Mouse (Mus musculus) intestine, embryonic 14.5 days (tissue): Measurements from ENCODE around the gene Icam4. TPM values are rescaled to one million over a fixed set of nuclear protein-coding genes. Genes with fewer than 3 reads are reported as not detected.
"Not testable (repeated sequence)": the region's sequence is repeated elsewhere in the genome, so short reads cannot be mapped to it uniquely, and the experiment has no call there.

Experiments used
- ATAC-seq: fragments of 200-750 bp; cut with Nextera tagmentation; replicated peaks from 2 replicates; pipeline ENCODE4 v1.8.0; 2017; ENCODE audit warnings: low read depth, moderate number of reproducible peaks, moderate TSS enrichment, moderate library complexity; ENCODE audit not compliant: low FRiP score, low TSS enrichment
- DNase-seq: peaks from one replicate; pipeline ENCODE4 v3.0.0-alpha.2; 2018; ENCODE audit warnings: low spot score
- H3K27ac ChIP-seq: fragments of 300-500 bp; sonication (generic); 2 replicates; pipeline ENCODE4 v1.5.1; 2014; ENCODE audit warnings: low read depth, mild to moderate bottlenecking, control low read depth
- H3K27me3 ChIP-seq: fragments of 300-500 bp; sonication (generic); replicated peaks from 2 replicates; pipeline ENCODE4 v1.6.1; 2014; ENCODE audit warnings: low read length, control low read depth; ENCODE audit not compliant: control insufficient read depth, insufficient read depth
- H3K36me3 ChIP-seq: fragments of 300-500 bp; sonication (generic); 2 replicates; pipeline ENCODE4 v1.6.1; 2014; ENCODE audit warnings: low read length, control low read depth; ENCODE audit not compliant: control insufficient read depth, insufficient read depth
- H3K4me1 ChIP-seq: fragments of 300-500 bp; sonication (generic); replicated peaks from 2 replicates; pipeline ENCODE4 v1.6.1; 2014; ENCODE audit warnings: low read length, control low read depth, mixed read lengths; ENCODE audit not compliant: control insufficient read depth, insufficient read depth
- H3K4me2 ChIP-seq: fragments of 300-500 bp; sonication (generic); 2 replicates; pipeline ENCODE4 v1.6.1; 2014; ENCODE audit warnings: low read length
- H3K4me3 ChIP-seq: fragments of 300-500 bp; sonication (generic); 2 replicates; pipeline ENCODE4 v1.5.1; 2014; ENCODE audit warnings: low read depth, low read length, control low read depth, mixed read lengths
- H3K9ac ChIP-seq: fragments of 300-500 bp; sonication (generic); 2 replicates; pipeline ENCODE4 v1.6.1; 2014; ENCODE audit warnings: mild to moderate bottlenecking, low read length
- H3K9me3 ChIP-seq: fragments of 300-500 bp; sonication (generic); 2 replicates; pipeline ENCODE4 v1.6.1; 2016; ENCODE audit warnings: low read length, control low read depth; ENCODE audit not compliant: control insufficient read depth
- WGBS: fragments of 180-500 bp; shearing (Covaris S2); extraction: QIAGEN DNeasy Blood & Tissue Kit; methylation state at CpG from one replicate; pipeline ENCODE4 v1.1.7; 2014; 5-methylcytosine and 5-hydroxymethylcytosine counted together
- polyA plus RNA-seq: library from polyadenylated mRNA; unstranded; fragments of >200 nt; fragmentation: Nextera tagmentation; extraction: Ambion mirVana; gene quantifications from 2 replicates; pipeline ENCODE4 v1.2.1, GENCODE M21; 2014

Gene Icam4
- polyA plus RNA-seq, 1 experiment from 2014 or later = 0.96 TPM

GRCm38 (mm10) chr9:20993165-20993898 lies 35.8 kb upstream of the Icam4 start:
- no peaks in the 10 kb centered on the region for H3K27me3 ChIP-seq
- H3K36me3 ChIP-seq = no peaks in the 10 kb centered on the region
- 31% methylated on average over 5 of the region's 5 CpGs for WGBS
- H3K4me1 ChIP-seq = peaks cover 8% of the 10 kb centered on the region
- no peaks in the 10 kb centered on the region for H3K9me3 ChIP-seq
- ATAC-seq (peak; percentile 78), DNase-seq (no peak)
- H3K9ac ChIP-seq = 0 out of 2 replicates have a peak overlapping the region, but pooled peaks have one; percentile 10
- 0 out of 2 replicates have a peak overlapping the region, but pooled peaks have one; percentile 16 for H3K27ac ChIP-seq
- H3K4me2 ChIP-seq = no peak overlapping the region
- H3K4me3 ChIP-seq = no peak overlapping the region

- no peaks in the 10 kb centered on the region for H3K9me3 ChIP-seq
- H3K36me3 ChIP-seq = no peaks in the 10 kb centered on the region
- 79% methylated on average over 3 of the region's 3 CpGs for WGBS
Measured at GRCm38 (mm10) chr9:20995069-20995468, 34.1 kb upstream of the Icam4 start.

GRCm38 (mm10) chr9:20997065-20997464 lies 32.1 kb upstream of the Icam4 start:
- no peak overlapping the region for H3K4me3 ChIP-seq
- ATAC-seq = no peak
- 87% methylated on average over 8 of the region's 8 CpGs for WGBS
- no peak for DNase-seq
- no peak overlapping the region for H3K4me2 ChIP-seq
- H3K4me1 ChIP-seq = no peaks in the 10 kb centered on the region; the same call in 1 of the 2 replicates
- no peaks in the 10 kb centered on the region for H3K9me3 ChIP-seq
- H3K27me3 ChIP-seq = no peaks in the 10 kb centered on the region
- H3K27ac ChIP-seq = no peak overlapping the region
- H3K36me3 ChIP-seq = no peaks in the 10 kb centered on the region
- no peak overlapping the region for H3K9ac ChIP-seq

More at GRCm38 (mm10) chr9:20995069-20995468, 34.1 kb upstream of the Icam4 start:
- H3K27me3 ChIP-seq = no peaks in the 10 kb centered on the region
- no peak overlapping the region for H3K27ac ChIP-seq
- peaks cover 8% of the 10 kb centered on the region for H3K4me1 ChIP-seq
- no peak overlapping the region for H3K9ac ChIP-seq
- ATAC-seq (no peak), DNase-seq (no peak)
- H3K4me2 ChIP-seq = no peak overlapping the region
- H3K4me3 ChIP-seq = no peak overlapping the region

DNA sequence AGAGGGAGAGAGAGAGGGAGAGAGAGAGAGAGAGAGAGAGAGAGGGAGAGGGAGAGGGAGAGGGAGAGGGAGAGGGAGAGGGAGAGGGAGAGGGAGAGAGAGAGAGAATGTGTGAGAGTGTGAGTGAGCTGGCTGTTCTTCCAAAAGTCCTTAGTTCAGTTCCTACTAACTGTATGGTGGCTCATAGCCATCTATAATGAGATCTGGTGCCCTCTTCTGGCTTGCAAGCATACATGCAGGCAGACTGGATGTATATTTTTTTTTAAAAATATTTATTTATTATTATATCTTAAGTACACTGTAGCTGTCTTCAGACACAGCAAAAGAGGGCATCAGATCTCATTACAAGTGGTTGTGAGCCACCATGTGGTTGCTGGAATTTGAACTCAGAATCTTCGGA lies 30.8 kb upstream of the Icam4 start:
- not testable (repeated sequence) for H3K4me1 ChIP-seq, DNase-seq, H3K27me3 ChIP-seq, H3K36me3 ChIP-seq, H3K9ac ChIP-seq, H3K27ac ChIP-seq, H3K4me2 ChIP-seq, H3K4me3 ChIP-seq, H3K9me3 ChIP-seq, ATAC-seq
- 74% methylated on average over 1 of the region's 1 CpGs for WGBS

DNA sequence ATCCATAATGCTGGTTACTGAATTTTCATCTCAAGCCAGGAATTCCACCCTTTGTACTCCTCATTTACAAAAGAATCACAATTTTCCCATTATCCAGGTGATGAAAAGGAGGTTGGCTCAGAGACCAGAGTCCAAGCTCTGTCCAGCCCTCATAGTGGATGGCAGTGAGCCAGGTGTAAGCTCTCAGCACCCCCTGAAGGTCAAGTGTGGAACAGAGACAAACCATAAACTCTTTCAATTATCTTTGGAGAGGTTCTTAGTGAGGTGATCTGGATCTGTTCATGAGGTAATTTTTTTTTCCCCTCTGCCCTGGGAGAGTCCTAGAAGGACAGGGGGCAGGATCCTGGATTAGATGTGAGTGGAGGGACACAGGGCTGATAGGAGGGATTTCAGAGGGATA lies 28.4 kb upstream of the Icam4 start:
- no peak overlapping the region for H3K4me2 ChIP-seq
- no peak overlapping the region for H3K4me3 ChIP-seq
- no peak overlapping the region for H3K27ac ChIP-seq
- no peaks in the 10 kb centered on the region for H3K9me3 ChIP-seq
- ATAC-seq = no peak
- no peaks in the 10 kb centered on the region for H3K27me3 ChIP-seq
- no peak overlapping the region for H3K9ac ChIP-seq
- H3K4me1 ChIP-seq = peaks cover 5% of the 10 kb centered on the region
- H3K36me3 ChIP-seq = peaks cover 15% of the 10 kb centered on the region; the same call in 1 of the 2 replicates
- no peak for DNase-seq

DNA sequence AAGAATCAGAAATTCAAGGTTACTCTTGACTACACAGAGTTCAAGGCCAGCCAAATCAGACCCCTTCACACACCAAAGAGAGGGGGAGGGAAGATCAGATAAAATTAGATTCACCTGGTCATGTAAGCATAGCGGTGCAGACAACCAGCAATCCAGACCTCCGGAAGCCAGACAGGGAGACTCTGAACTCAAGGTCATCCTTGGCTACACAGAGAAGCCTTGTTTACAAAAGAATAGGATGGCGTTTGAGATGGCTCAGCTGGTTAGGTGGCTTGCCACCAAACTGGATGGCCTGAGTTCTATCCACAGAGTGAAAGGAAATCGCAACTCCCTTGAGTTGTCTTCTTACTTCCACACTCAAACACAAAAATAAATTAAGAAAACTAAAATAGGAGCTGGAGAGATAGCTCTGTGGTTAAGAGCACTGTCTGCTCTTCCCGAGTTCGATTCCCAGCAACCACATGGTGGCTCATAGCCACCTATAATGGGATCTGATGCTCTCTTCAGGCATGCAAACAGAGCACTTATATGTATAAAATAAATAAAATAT lies 27.4 kb upstream of the Icam4 start:
- Histone ChIP-seq H3K4me1 (peaks cover 5% of the 10 kb centered on the region), H3K9me3 (no peaks in the 10 kb centered on the region), H3K4me2 (peak overlapping the region; percentile 84; the same call in 1 of the 2 replicates), H3K36me3 (peaks cover 23% of the 10 kb centered on the region), H3K27ac (no peak overlapping the region), H3K27me3 (no peaks in the 10 kb centered on the region), H3K9ac (no peak overlapping the region), H3K4me3 (no peak overlapping the region)
- no peak for DNase-seq
- ATAC-seq = no peak
- WGBS = 53% methylated on average over 6 of the region's 6 CpGs

DNA sequence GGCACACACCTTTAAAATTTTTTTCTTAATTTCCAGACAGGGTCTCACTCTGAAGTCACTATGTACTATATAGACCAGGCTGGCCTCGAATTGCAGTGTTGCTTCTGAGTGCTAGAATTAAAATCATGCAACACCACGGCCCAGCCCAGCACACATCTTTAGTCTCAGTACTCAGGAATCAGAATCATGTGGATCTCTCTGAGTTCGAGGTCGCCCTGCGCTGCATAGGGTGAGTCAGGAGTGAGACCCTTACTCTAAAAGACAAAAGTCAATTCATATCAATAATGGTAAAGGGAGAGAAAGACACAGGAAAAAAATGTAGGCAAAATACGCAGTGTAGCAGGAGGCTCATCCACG lies 26.9 kb upstream of the Icam4 start:
- H3K36me3 ChIP-seq = peaks cover 28% of the 10 kb centered on the region
- peak overlapping the region; percentile 90 for H3K4me3 ChIP-seq
- ATAC-seq = peak; percentile 41
- H3K27me3 ChIP-seq = no peaks in the 10 kb centered on the region
- peak overlapping the region; percentile 84 for H3K4me2 ChIP-seq
- peak overlapping the region; percentile 52 for H3K27ac ChIP-seq
- H3K4me1 ChIP-seq = peaks cover 5% of the 10 kb centered on the region
- peak overlapping the region; percentile 78 for H3K9ac ChIP-seq
- no peaks in the 10 kb centered on the region for H3K9me3 ChIP-seq
- no peak for DNase-seq
- WGBS = 14% methylated on average over 7 of the region's 7 CpGs

DNA sequence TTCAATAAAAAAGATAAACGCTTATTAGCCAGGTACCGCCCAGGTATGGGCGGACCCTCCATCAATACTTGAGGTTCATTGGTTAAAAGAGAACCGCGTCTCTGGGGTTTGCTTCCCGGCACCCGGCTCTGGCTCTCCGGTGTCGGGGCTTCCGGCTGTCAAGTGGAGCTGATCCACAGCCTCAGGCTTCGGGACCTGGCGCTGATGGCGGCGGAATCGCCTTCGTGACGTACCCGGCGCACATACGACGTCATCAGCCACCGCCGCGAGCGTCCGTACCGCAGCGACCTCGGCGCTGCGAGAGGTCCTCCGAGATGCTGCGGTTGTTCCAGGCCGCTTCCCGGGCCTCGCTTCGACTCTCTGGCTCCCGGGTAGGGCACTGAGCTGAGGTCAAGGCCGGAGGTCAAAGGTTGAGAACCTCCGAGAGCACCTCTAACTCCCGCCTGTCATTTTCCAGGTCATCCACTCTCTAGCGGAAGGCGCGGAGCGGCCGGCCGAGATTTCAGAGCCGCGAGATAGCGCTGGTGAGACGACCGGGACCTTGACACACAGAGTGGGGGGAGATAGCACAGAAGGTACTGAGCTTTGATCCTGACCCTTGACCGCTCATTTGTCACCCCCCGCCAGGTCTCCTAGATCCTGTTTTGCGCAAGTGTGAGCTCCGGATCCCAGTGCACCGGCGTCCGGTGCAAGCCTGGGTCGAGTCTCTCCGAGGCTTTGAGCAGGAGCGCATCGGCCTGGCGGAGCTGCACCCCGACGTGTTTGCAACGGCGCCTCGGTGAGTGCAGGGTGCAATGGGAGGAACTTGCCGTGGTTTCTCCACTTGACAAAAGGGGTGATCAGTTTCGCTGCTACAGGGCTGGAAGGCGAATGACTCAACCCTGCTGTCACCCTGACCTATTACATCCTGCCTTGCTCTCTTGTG lies 26.3 kb upstream of the Icam4 start, which contains the start of gene Mrpl4:
Mrpl4 (plus strand) TSS at position 112 of the 925 bp plus-strand sequence.
- H3K27ac ChIP-seq = peak within 1 kb of the TSS; percentile 52
- DNase-seq (peak; percentile 98), ATAC-seq (peak; percentile 87)
- H3K4me3 ChIP-seq = peak within 1 kb of the TSS; percentile 90
- peaks cover 5% of the 10 kb centered on the region for H3K4me1 ChIP-seq
- peak within 1 kb of the TSS; percentile 84 for H3K4me2 ChIP-seq
- H3K9me3 ChIP-seq = no peaks in the 10 kb centered on the region
- H3K36me3 ChIP-seq = peaks cover 35% of the 10 kb centered on the region
- WGBS = under 1% methylated on average over 72 of the region's 72 CpGs
- no peaks in the 10 kb centered on the region for H3K27me3 ChIP-seq
- peak within 1 kb of the TSS; percentile 78 for H3K9ac ChIP-seq
